Mouse (Mus musculus) thymus, adult 2 months (tissue): ENCODE measurements around the gene Stac2.

ENCODE experiments used
- CTCF ChIP-seq: fragments of 200-500 bp; IDR thresholded peaks from 2 replicates; pipeline ENCODE4 v1.5.1; 2012; ENCODE audit warnings: mild to moderate bottlenecking, control low read depth, low read length, moderate library complexity, borderline replicate concordance; ENCODE audit not compliant: control insufficient read depth, poor library complexity, insufficient read depth; ENCODE audit errors: extremely low read depth
- POLR2A ChIP-seq: fragments of 200-500 bp; IDR thresholded peaks from 2 replicates; pipeline ENCODE4 v1.6.1; 2012; ENCODE audit warnings: mild to moderate bottlenecking, low read length, control low read depth, moderate library complexity; ENCODE audit not compliant: control insufficient read depth, poor library complexity, insufficient read depth; ENCODE audit errors: extremely low read depth

DNA sequence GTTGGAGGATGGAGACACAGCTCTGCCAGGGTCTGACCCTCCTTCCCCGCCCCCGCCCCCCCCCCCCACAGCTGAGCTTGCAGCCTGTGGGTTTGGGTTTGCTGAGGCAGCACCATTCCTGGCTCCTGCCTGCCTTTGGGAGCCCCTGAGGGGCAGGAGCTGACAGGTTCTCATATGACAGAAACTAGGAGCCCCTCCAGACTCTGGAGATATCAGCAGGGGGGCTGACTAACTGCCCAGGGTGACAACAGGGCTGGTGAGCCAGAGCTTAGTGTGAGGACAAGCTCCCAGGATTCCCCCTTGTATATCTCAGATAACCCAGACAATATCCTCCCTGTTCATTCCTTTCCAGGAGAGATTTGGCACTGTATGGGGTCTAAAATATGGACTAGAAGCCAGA is 2.3 kb downstream of the Stac2 start:
- TF ChIP-seq POLR2A (no peak), CTCF (no peak)
